Mouse (Mus musculus): ENCODE measurements at regions not wholly inside any gene's neighbourhood (a gene's known extent, or its start where the extent isn't known, plus 50 kb on each side); places are given as distances from the start of the nearest gene placed in this dataset.

GRCm38 (mm10) chr17:29437535-29438324, 52.8 kb upstream of the Pim1 start:
- Histone ChIP-seq H3K9me3 (ENCODE audit: control insufficient read depth, low read length) (no peaks in the 10 kb centered on the region), H3K4me3 (ENCODE audit: low read length) (peak overlapping the region; percentile 45), H3K27me3 (ENCODE audit: control insufficient read depth, insufficient read depth, low read depth, low read length) (no peaks in the 10 kb centered on the region), H3K4me2 (ENCODE audit: low read depth, low read length) (peak overlapping the region; percentile 60), H3K4me1 (replicated peaks; ENCODE audit: control insufficient read depth, insufficient read depth, low read length) (peaks cover 14% of the 10 kb centered on the region), H3K27ac (ENCODE audit: low read length) (peak overlapping the region; percentile 68), H3K9ac (ENCODE audit: low read length) (peak overlapping the region; percentile 53), H3K36me3 (ENCODE audit: control insufficient read depth, insufficient read depth, low read length) (no peaks in the 10 kb centered on the region)
- 26% methylated on average over 15 of the region's 16 CpGs for WGBS
- no peak; the same call in 1 of the 2 replicates for ATAC-seq (ENCODE audit: low read depth)

GRCm38 (mm10) chr17:29438347-29439235, 52.0 kb upstream of the Pim1 start:
- Histone ChIP-seq H3K27ac (ENCODE audit: low read length) (no peak overlapping the region), H3K27me3 (ENCODE audit: control insufficient read depth, insufficient read depth, low read depth, low read length) (no peaks in the 10 kb centered on the region), H3K36me3 (ENCODE audit: control insufficient read depth, insufficient read depth, low read length) (no peaks in the 10 kb centered on the region), H3K9ac (ENCODE audit: low read length) (no peak overlapping the region), H3K4me2 (ENCODE audit: low read depth, low read length) (peak overlapping the region; percentile 40), H3K4me1 (replicated peaks; ENCODE audit: control insufficient read depth, insufficient read depth, low read length) (peaks cover 14% of the 10 kb centered on the region), H3K9me3 (ENCODE audit: control insufficient read depth, low read length) (no peaks in the 10 kb centered on the region), H3K4me3 (ENCODE audit: low read length) (peak overlapping the region; percentile 19)
- 17% methylated on average over 16 of the region's 17 CpGs for WGBS
- ATAC-seq (ENCODE audit: low read depth) = peak; percentile 40

- Histone ChIP-seq H3K4me1 (replicated peaks; ENCODE audit: control insufficient read depth, insufficient read depth, low read length) (peaks cover 14% of the 10 kb centered on the region), H3K4me3 (ENCODE audit: low read length) (no peak overlapping the region), H3K9me3 (ENCODE audit: control insufficient read depth, low read length) (no peaks in the 10 kb centered on the region), H3K9ac (ENCODE audit: low read length) (no peak overlapping the region), H3K27me3 (ENCODE audit: control insufficient read depth, insufficient read depth, low read depth, low read length) (no peaks in the 10 kb centered on the region), H3K27ac (ENCODE audit: low read length) (no peak overlapping the region), H3K36me3 (ENCODE audit: control insufficient read depth, insufficient read depth, low read length) (no peaks in the 10 kb centered on the region), H3K4me2 (ENCODE audit: low read depth, low read length) (no peak overlapping the region)
- WGBS = 67% methylated on average over 4 of the region's 4 CpGs
- ATAC-seq (ENCODE audit: low read depth) = no peak
Measured at GRCm38 (mm10) chr17:29439992-29440391, 50.6 kb upstream of the Pim1 start.

GRCm38 (mm10) chr17:29440490-29440889, 50.1 kb upstream of the Pim1 start:
- Histone ChIP-seq H3K4me1 (replicated peaks; ENCODE audit: control insufficient read depth, insufficient read depth, low read length) (peaks cover 18% of the 10 kb centered on the region), H3K36me3 (ENCODE audit: control insufficient read depth, insufficient read depth, low read length) (no peaks in the 10 kb centered on the region)

More at GRCm38 (mm10) chr17:29440490-29440889, 50.1 kb upstream of the Pim1 start:
- no peak for ATAC-seq (ENCODE audit: low read depth)
- Histone ChIP-seq H3K9me3 (ENCODE audit: control insufficient read depth, low read length) (no peaks in the 10 kb centered on the region), H3K4me3 (ENCODE audit: low read length) (no peak overlapping the region), H3K4me2 (ENCODE audit: low read depth, low read length) (no peak overlapping the region), H3K9ac (ENCODE audit: low read length) (no peak overlapping the region), H3K27ac (ENCODE audit: low read length) (no peak overlapping the region), H3K27me3 (ENCODE audit: control insufficient read depth, insufficient read depth, low read depth, low read length) (no peaks in the 10 kb centered on the region)
